Mouse (Mus musculus): ENCODE measurements around the gene Csrnp3.

GRCm38 (mm10) chr2:65818080-65818796 lies 27.3 kb upstream of the Csrnp3 start:
- no peak for TF ChIP-seq CTCF (IDR thresholded peaks at IDR 0.05; ENCODE audit: low read depth)
- TF ChIP-seq EP300 (IDR thresholded peaks at IDR 0.05; ENCODE audit: low read depth), result no peak

Measured in liver, postnatal 0 days (tissue).